Mouse (Mus musculus) megakaryocyte progenitor cell, adult 5-6 weeks (primary cell): ENCODE measurements around the gene Vmn1r23. TPM values are rescaled to one million over a fixed set of nuclear protein-coding genes. Genes with fewer than 3 reads are reported as not detected.
"Not testable (repeated sequence)": the region's sequence is repeated elsewhere in the genome, so short reads cannot be mapped to it uniquely, and the experiment has no call there.

Experiments
- ATAC-seq: replicated peaks from 2 replicates; pipeline ENCODE4 v1.8.0; 2016; ENCODE audit warnings: mild to moderate bottlenecking, moderate TSS enrichment, inconsistent platforms; ENCODE audit not compliant: poor library complexity
- total RNA-seq, 2 experiments: library from RNA; stranded (forward) in 1 of 2; stranded (reverse) in 1 of 2; fragments of 157-497, 149-512 nt in 1 of 2; fragments of 200-1000 nt in 1 of 2; gene quantifications; 2 replicates each; pipeline versions ENCODE4 v1.2.3 to v1.2.4; 2015 to 2017

Gene Vmn1r23
- not detected in 2 replicates for total RNA-seq (2015)
- not detected in 2 replicates for total RNA-seq (2017)

DNA sequence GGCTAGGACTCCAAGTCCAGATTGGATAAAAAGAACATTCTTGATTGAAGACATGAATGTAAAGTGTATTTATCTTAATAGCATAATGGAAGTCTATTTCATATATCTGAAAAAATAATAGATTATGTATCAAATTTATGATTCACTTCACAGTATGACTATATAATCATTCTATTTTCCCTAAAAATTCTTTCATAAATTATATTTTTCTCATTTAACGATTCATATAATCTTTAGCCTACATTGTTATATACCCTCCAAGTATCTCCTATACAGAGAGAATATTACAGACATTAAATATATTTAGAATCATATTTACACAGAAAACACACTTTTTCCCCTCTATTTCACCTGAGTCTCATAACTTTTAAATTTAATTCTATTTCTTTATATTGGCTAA is at the start of gene Vmn1r23:
Vmn1r23 (minus strand) TSS at position 101 of the 400 bp plus-strand sequence.
- ATAC-seq = no peak

DNA sequence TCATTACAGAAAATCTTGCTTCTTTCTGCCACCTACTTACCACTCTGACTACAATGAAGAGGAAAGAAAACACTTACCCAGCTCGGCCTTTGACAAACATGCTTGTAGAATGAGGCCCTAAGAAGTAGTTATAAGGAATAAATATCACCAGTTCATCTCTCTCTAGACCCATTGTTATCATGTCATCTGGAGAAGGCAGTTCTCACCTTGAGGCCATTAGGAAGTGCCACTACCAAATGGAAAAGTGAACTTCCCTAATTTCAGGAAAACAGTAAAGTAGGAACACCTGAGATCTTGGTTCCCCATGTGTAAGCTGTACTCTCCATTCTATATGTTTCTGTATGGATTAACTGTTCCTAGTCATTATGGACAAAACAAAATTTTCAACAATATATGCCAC is 34.8 kb upstream of the Vmn1r23 start, which contains the start of gene Vmn1r24:
Vmn1r24 (minus strand) TSS at position 101 of the 400 bp plus-strand sequence.
- not testable (repeated sequence) for ATAC-seq

DNA sequence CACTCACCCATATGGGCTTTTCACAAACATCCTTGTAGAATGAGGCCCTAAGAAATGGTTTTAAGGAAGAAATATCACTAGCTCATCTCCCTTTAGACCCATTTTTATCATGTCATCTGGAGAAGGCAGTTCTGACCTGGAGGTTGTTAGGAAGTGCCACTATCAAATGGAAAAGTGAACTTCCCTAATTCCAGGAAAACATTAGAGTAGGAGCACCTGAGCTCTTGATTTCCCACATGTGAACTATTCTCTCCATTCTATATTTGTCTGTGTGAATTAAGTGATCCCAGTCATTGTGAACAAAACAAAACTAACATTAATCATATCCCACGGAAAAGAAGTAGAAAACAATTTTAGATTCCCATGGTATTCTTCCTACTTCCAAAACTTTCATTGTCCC is 18.7 kb downstream of the Vmn1r23 start, which contains the start of gene Vmn1r22:
Vmn1r22 (minus strand) TSS at position 101 of the 400 bp plus-strand sequence.
- no peak for ATAC-seq

Other genes starting within 250 kb of the Vmn1r23 start
- gene Pyurf, start 234.8 kb downstream of the Vmn1r23 start, total RNA-seq (2015) = 7.3 and 8.8 TPM in 2 replicates
- gene Pyurf, start 234.8 kb downstream of the Vmn1r23 start, total RNA-seq (2017) = 13.1 and 15.8 TPM in 2 replicates
- 30.8 and 41.8 TPM in 2 replicates for gene Lancl2, start 224.3 kb downstream of the Vmn1r23 start, total RNA-seq (2015)
- 39.5 and 43.0 TPM in 2 replicates for gene Lancl2, start 224.3 kb downstream of the Vmn1r23 start, total RNA-seq (2017)
- gene Vopp1, start 101.7 kb downstream of the Vmn1r23 start, total RNA-seq (2015) = 10.0 and 12.0 TPM in 2 replicates
- gene Vopp1, start 101.7 kb downstream of the Vmn1r23 start, total RNA-seq (2017) = 10.1 and 14.5 TPM in 2 replicates
- not detected in 2 replicates for gene Vmn1r21, start 76.5 kb downstream of the Vmn1r23 start, total RNA-seq (2015)
- not detected in 2 replicates for gene Vmn1r21, start 76.5 kb downstream of the Vmn1r23 start, total RNA-seq (2017)
- not detected in 2 replicates for gene Vmn1r22, start 18.8 kb downstream of the Vmn1r23 start, total RNA-seq (2015)
- gene Vmn1r22, start 18.8 kb downstream of the Vmn1r23 start, total RNA-seq (2017) = not detected in 2 replicates
- not detected in 2 replicates for gene Vmn1r24, start 34.7 kb upstream of the Vmn1r23 start, total RNA-seq (2015)
- gene Vmn1r24, start 34.7 kb upstream of the Vmn1r23 start, total RNA-seq (2017) = not detected in 2 replicates
- not detected in 2 replicates for gene Vmn1r25, start 54.0 kb upstream of the Vmn1r23 start, total RNA-seq (2015)
- gene Vmn1r25, start 54.0 kb upstream of the Vmn1r23 start, total RNA-seq (2017) = not detected in 2 replicates
- gene Vmn1r26, start 88.3 kb upstream of the Vmn1r23 start, total RNA-seq (2015) = not detected in 2 replicates
- gene Vmn1r26, start 88.3 kb upstream of the Vmn1r23 start, total RNA-seq (2017) = not detected in 2 replicates